Mouse (Mus musculus): Measurements from ENCODE around the gene Rrp1.
A peak's percentile ranks its signal among the peaks of the same experiment; 100 is the strongest.

DNA sequence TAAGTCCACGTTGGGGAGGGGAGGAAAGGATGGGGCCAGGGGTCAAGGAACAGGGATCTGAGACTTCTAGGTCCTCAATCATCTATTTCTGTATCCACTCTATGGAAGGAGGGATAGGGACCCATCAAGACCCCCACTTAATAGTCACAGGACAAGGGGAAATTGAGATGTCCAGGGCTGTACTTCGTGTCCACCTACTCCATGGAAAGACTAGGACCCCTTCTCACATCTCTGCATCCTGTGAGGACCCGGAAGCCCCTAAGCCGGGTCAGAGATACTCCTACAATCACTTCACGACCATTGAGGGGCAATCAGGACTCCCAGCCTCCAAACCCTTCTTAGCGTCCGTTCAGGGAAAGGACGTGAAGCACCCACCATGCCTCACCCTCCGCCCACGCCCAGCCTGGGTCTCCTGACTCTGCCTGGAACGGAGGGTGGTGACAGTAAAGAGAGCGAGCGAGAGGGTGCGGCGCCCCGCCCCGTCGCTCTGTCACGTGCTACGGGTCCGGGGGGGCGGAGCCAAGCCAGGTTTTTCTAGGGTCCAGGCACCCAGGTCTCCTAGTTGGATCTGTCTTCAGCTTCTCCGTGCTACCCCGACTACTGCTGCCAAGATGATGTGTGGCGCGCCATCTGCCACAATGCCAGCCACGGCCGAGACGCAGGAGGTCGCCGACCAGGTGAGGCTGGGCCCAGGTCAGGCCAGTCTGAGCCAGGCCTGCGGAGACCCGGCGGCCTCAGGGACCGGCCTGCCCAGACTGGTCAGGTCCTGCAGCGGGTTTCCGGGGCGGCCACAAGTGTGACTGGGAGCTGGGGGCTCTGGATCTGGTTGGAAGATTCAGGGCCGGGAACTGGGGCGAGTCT is 12.6 kb upstream of the Rrp1 start, which contains the start of gene Cstb:
- peak; percentile 31 for TF ChIP-seq POLR2A (IDR thresholded peaks at IDR 0.05; ENCODE audit: control insufficient read depth, low read depth, low read length)
- TF ChIP-seq CTCF (IDR thresholded peaks at IDR 0.05; ENCODE audit: control insufficient read depth, insufficient read depth, insufficient replicate concordance, low read depth, low read length): no peak

Measured in testis, adult 2 months (tissue).